Mouse (Mus musculus) heart, postnatal 25 days (tissue): ENCODE results near the gene Pnrc1. TPM values are rescaled to one million over a fixed set of nuclear protein-coding genes. Genes with fewer than 3 reads are reported as not detected.

ENCODE experiments used
- DNase-seq: peaks from one replicate; pipeline ENCODE4 v3.0.0; 2022; ENCODE audit warnings: low spot score
- intact Hi-C: fragments of 180-260 bp; cut with DNase I; formaldehyde crosslinking; loops from one replicate; pipeline ENCODE4 v1.15.1; 2025
- total RNA-seq, 2 experiments: library from RNA; stranded (reverse); gene quantifications; 2 replicates each; pipeline ENCODE4 v1.2.3; 2021

Gene Pnrc1
- total RNA-seq, 2 experiments from 2014 or later = 126 to 127 TPM

GRCm38 (mm10) chr4:33230881-33231280 lies 59.1 kb downstream of the Pnrc1 start:
- DNase-seq = no peak
- intact Hi-C loops = no loop called here

DNA sequence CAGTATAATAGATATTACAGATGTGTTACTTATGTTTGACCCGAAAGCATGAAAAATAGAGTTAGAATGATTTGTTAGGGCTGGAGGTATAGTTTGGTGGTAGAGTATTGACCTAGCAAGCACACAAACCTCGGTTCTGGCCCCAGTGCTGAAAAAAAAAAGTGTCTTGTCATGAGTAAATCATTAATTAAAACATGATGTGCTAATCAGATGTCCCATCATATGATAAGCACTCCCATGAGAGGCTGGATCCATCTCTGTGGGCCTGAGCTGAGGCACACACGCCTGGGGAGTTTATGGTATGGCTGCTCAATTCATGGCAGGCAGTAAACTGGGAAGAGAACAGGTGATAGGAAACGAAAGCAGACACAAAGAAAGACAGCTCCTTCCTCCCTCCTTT lies 60.3 kb downstream of the Pnrc1 start:
- intact Hi-C loops = no loop called here
- DNase-seq = no peak

- DNase-seq = no peak
- intact Hi-C loops = no loop called here
Observed at GRCm38 (mm10) chr4:33227164-33227563, 62.8 kb downstream of the Pnrc1 start.

DNA sequence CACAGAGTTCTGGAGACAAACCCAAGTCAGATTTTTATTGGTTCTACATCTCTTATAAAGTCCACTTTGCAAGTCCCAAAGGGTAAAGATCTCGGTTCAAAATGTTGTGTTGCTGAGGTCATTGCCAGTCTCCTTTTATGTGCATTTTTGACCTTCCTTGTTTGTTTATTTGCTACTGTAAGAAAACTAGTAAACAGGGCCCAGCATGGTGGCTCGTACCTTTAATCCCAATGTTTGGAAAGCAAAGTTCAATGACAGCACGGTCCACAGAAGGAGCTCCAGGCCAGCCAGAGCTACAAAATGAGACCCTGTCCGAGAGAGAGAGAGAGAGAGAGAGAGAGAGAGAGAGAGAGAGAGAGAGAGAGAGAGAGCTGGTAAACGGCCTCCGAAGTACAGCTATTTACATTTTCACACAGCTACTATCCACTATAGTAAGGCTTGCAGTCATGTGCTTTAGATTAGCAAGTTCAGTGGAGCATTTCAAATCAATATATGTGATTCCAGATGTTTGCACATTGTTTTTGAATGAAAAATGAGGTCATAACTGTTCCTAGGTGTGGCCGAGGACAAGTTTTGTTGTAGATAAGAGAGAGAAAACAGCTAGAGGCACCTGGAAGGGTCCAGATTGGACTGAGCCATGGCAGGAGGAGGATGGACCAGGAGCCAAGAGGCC lies 65.8 kb downstream of the Pnrc1 start:
- no peak for DNase-seq
- intact Hi-C loops = no loop called here

DNA sequence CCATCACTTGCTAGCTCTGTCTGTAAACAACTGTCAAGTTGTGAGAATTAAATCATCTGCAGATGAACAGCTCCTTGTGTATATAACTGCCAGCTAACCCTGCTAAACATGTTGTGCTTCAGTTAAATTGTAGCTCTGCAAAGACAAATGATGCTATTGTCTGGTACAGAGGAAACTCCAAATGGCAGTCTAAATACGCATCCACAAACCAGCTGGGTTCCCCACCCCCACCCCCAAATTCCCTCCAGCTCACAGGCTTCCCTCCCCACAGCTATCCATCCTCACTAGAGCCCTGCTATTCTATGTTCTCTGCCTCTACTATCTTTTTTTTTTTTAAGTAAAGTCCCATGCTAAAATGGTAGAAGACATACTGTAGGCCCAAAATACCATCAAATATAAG lies 68.1 kb downstream of the Pnrc1 start:
- DNase-seq = no peak
- intact Hi-C loops = no loop called here

DNA sequence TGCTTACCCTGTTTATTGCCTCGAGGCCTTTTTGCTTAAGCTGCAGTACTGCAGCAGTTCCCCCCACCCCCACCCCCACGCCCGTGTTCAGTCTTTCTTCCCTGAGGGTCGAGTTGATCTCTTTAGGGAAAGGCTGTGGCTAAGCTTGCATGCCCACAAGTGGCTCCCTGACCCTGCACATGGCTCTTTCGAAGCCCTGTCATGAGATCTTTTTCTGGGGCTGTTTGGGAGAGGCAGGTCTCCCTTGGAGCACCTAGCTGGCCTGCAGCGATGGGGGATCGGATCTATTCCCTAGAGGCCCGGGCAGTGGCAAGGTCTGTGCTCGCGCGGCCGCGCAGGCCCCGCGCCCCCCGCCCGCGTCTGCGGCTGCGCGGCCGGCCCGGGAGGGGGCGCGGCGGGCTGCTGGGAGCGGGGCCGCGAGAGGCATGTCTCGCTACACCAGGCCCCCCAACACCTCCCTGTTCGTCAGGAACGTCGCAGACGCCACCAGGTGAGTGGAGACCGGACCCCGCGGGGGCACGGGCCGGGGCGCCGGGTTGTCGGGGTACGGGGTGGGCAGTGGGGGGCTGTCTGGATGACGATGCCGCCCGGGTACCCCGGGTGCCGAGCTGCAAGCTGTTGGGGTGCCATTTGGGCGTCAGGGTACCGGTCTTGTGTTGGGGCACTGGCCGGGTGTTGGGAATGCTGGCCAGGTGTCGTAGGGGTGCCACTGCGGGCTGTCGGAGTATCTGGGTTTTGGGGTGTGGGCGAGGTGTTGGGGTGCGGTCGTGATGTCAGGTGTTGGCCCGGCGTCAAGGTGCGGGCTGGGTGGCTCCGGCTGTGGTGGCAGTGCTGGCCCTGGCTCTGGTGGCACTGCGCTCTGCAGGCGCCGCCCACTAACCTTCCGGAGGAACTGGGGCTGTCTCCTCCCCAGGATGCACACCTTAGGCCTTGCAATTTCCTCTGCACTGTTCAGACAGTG lies 80.8 kb downstream of the Pnrc1 start, which contains the start of gene Srsf12:
TSS of gene Srsf12 (plus strand) at position 111 of the 961 bp plus-strand sequence.
- DNase-seq = no peak
- intact Hi-C loops = loop anchor here (2.0 kb wide), 1 partner anchor 84 kb away; no protein-coding TSS in a partner anchor

- no peak for DNase-seq
- intact Hi-C loops = no loop called here
Observed at GRCm38 (mm10) chr4:33207551-33207950, 82.4 kb downstream of the Pnrc1 start.

DNA sequence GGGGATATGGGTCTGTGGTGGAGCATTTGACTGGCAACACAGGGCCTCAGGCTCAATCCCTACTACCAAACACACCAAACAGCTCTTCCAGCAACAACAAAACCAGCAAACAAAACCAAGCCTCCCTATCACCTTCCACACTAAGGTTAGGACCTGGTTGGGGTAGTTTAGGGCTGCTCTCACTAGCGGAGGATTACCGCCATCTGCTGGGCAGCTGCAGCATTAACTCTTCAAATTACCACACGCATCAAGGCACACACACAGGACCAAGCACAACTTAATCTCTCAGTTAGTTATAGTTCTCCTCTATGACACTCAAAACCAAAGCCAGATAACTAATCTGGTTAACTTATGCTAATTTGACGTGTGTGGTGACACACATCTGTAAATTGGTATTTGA lies 85.3 kb downstream of the Pnrc1 start:
- no peak for DNase-seq
- intact Hi-C loops = loop anchor here (2.0 to 5.0 kb wide), 2 partner anchors 57 to 80 kb away; no protein-coding TSS in a partner anchor

DNA sequence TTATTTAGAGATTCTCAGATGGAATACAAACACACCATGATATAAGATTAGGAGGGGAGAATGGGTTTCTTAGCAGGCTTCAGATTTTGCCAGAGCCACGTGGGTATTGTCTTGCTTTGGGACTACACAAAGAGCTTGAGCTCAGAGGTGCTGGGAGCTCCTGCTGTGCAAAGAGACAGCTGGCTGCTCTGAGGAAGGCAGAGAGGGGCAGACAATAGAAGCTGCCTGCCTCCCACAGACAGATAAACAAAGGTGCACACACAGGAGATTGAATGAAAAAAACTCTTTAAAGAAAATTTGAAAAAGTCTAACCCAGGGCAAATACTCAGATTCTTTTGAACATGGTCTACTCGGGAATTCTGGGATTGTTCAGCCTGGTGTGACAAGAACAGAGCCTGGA lies 91.8 kb downstream of the Pnrc1 start:
- no peak for DNase-seq
- intact Hi-C loops = no loop called here

Other genes starting within 250 kb of the Pnrc1 start
- 1 to 10 TPM; 1.5 to 1.6 TPM for gene Gabrr2, start 227.2 kb downstream of the Pnrc1 start, total RNA-seq
- under 1 TPM; 0.39 to 0.59 TPM for gene Gabrr1, start 157.6 kb downstream of the Pnrc1 start, total RNA-seq
- gene Pm20d2, start 100.4 kb downstream of the Pnrc1 start, total RNA-seq = 10 to 100 TPM; 47.7 to 48.8 TPM
- not detected for gene Srsf12, start 81.2 kb downstream of the Pnrc1 start, total RNA-seq
- gene Rngtt, start 20.1 kb upstream of the Pnrc1 start, total RNA-seq = 10 to 100 TPM; 10.4 to 10.6 TPM